Mouse (Mus musculus) lung, postnatal 0 days (tissue): ENCODE data around the gene AI854703. TPM values are rescaled to one million over a fixed set of nuclear protein-coding genes. Genes with fewer than 3 reads are reported as not detected.

Experiments
- ATAC-seq: fragments of 200-750 bp; cut with Nextera tagmentation; 2 replicates; pipeline ENCODE4 v1.8.0; 2017; ENCODE audit warnings: moderate library complexity
- DNase-seq: peaks from one replicate; pipeline ENCODE4 v3.0.0-alpha.2; 2016; ENCODE audit warnings: low spot score
- H3K27ac ChIP-seq: fragments of 300-500 bp; sonication (generic); 2 replicates; pipeline ENCODE4 v1.5.1; 2014; ENCODE audit warnings: antibody characterized with exemption, mild to moderate bottlenecking, low read length, mixed read lengths
- H3K27me3 ChIP-seq: fragments of 300-500 bp; sonication (generic); replicated peaks from 2 replicates; pipeline ENCODE4 v1.6.1; 2014; ENCODE audit warnings: low read length, mixed read lengths; ENCODE audit not compliant: insufficient read depth
- H3K36me3 ChIP-seq: fragments of 300-500 bp; sonication (generic); 2 replicates; pipeline ENCODE4 v1.6.1; 2014; ENCODE audit warnings: low read length, mixed read lengths; ENCODE audit not compliant: insufficient read depth
- H3K4me1 ChIP-seq: fragments of 300-500 bp; sonication (generic); 2 replicates; pipeline ENCODE4 v1.6.1; 2014; ENCODE audit warnings: antibody characterized with exemption, low read depth, low read length, mixed read lengths; ENCODE audit not compliant: insufficient read depth
- H3K4me2 ChIP-seq: fragments of 300-500 bp; sonication (generic); replicated peaks from 2 replicates; pipeline ENCODE4 v1.6.1; 2014; ENCODE audit warnings: low read depth, mild to moderate bottlenecking, low read length, moderate library complexity, mixed read lengths
- H3K4me3 ChIP-seq: fragments of 300-500 bp; sonication (generic); 2 replicates; pipeline ENCODE4 v1.5.1; 2014; ENCODE audit warnings: low read depth, low read length
- H3K9ac ChIP-seq: fragments of 300-500 bp; sonication (generic); replicated peaks from 2 replicates; pipeline ENCODE4 v1.6.1; 2014; ENCODE audit warnings: low read depth, mild to moderate bottlenecking
- H3K9me3 ChIP-seq: fragments of 300-500 bp; sonication (generic); 2 replicates; pipeline ENCODE4 v1.6.1; 2016; ENCODE audit warnings: low read length, mixed read lengths
- CTCF ChIP-seq: IDR thresholded peaks from 2 replicates; pipeline ENCODE4 v1.5.1; 2016; ENCODE audit warnings: antibody characterized with exemption, mild to moderate bottlenecking
- EP300 ChIP-seq: IDR thresholded peaks from 2 replicates; pipeline ENCODE4 v1.6.1; 2016; ENCODE audit warnings: antibody characterized with exemption, mild to moderate bottlenecking, control low read depth
- WGBS: fragments of 180-500 bp; shearing (Covaris S2); extraction: QIAGEN DNeasy Blood & Tissue Kit; methylation state at CpG from one replicate; pipeline ENCODE4 v1.1.7; 2014; 5-methylcytosine and 5-hydroxymethylcytosine counted together
- polyA plus RNA-seq: library from polyadenylated mRNA; unstranded; fragments of >200 nt; fragmentation: Nextera tagmentation; extraction: Ambion mirVana; gene quantifications from 2 replicates; pipeline ENCODE4 v1.2.1, GENCODE M21; 2015

Gene AI854703
- polyA plus RNA-seq, 1 experiment from 2014 or later, result 0.49 TPM

GRCm38 (mm10) chr6:48674291-48675058 lies 47.9 kb downstream of the AI854703 start:
- Histone ChIP-seq H3K4me2 (no peak overlapping the region), H3K27me3 (no peaks in the 10 kb centered on the region), H3K4me1 (no peaks in the 10 kb centered on the region), H3K36me3 (no peaks in the 10 kb centered on the region), H3K27ac (no peak overlapping the region), H3K9ac (no peak overlapping the region), H3K4me3 (no peak overlapping the region), H3K9me3 (no peaks in the 10 kb centered on the region)
- DNase-seq (no peak), ATAC-seq (no peak)
- TF ChIP-seq CTCF, result no peak
- TF ChIP-seq EP300, result no peak
- 93% methylated on average over 9 of the region's 9 CpGs for WGBS

- TF ChIP-seq EP300, result no peak
- no peak for TF ChIP-seq CTCF
- Histone ChIP-seq H3K4me3 (peak overlapping the region; percentile 31), H3K36me3 (no peaks in the 10 kb centered on the region), H3K9ac (no peak overlapping the region), H3K27me3 (no peaks in the 10 kb centered on the region), H3K4me1 (no peaks in the 10 kb centered on the region), H3K4me2 (peak overlapping the region; percentile 50), H3K9me3 (no peaks in the 10 kb centered on the region), H3K27ac (no peak overlapping the region; the same call in 1 of the 2 replicates)
- WGBS, result 43% methylated on average over 10 of the region's 10 CpGs
- ATAC-seq (0 out of 2 replicates have a peak, but pooled peaks have one; percentile 11), DNase-seq (no peak)
Observed at GRCm38 (mm10) chr6:48675400-48675930, 48.9 kb downstream of the AI854703 start.

GRCm38 (mm10) chr6:48675931-48676859 lies 49.6 kb downstream of the AI854703 start, which contains the start of gene Gimap9:
TSS of gene Gimap9 (plus strand) at chr6:48676129.
- TF ChIP-seq EP300 (no peak), CTCF (no peak)
- Histone ChIP-seq H3K4me3 (peak within 1 kb of the TSS; percentile 31), H3K4me1 (no peaks in the 10 kb centered on the region), H3K36me3 (no peaks in the 10 kb centered on the region), H3K27me3 (no peaks in the 10 kb centered on the region), H3K27ac (peak within 1 kb of the TSS; percentile 47), H3K9me3 (no peaks in the 10 kb centered on the region), H3K4me2 (peak within 1 kb of the TSS; percentile 50), H3K9ac (no peak within 1 kb of the TSS)
- DNase-seq, result peak; percentile 41
- peak; percentile 61 for ATAC-seq
- WGBS, result 26% methylated on average over 11 of the region's 13 CpGs

GRCm38 (mm10) chr6:48676860-48677415 lies 50.4 kb downstream of the AI854703 start:
- Histone ChIP-seq H3K4me3 (0 out of 2 replicates have a peak overlapping the region, but pooled peaks have one; percentile 31), H3K4me1 (no peaks in the 10 kb centered on the region)
- no peak for ATAC-seq

GRCm38 (mm10) chr6:48677492-48678345 lies 51.2 kb downstream of the AI854703 start:
- 90% methylated on average over 17 of the region's 17 CpGs for WGBS
- no peak overlapping the region for H3K9ac ChIP-seq
- ATAC-seq (no peak), DNase-seq (no peak)
- TF ChIP-seq EP300, result no peak
- TF ChIP-seq CTCF, result no peak
- H3K27ac ChIP-seq, result no peak overlapping the region
- H3K27me3 ChIP-seq, result no peaks in the 10 kb centered on the region
- H3K4me2 ChIP-seq, result no peak overlapping the region
- H3K4me1 ChIP-seq, result no peaks in the 10 kb centered on the region
- no peaks in the 10 kb centered on the region for H3K36me3 ChIP-seq
- H3K4me3 ChIP-seq, result no peak overlapping the region
- H3K9me3 ChIP-seq, result no peaks in the 10 kb centered on the region

More at GRCm38 (mm10) chr6:48676860-48677415, 50.4 kb downstream of the AI854703 start:
- no peaks in the 10 kb centered on the region for H3K36me3 ChIP-seq
- TF ChIP-seq CTCF (no peak), EP300 (no peak)
- WGBS, result 73% methylated on average over 5 of the region's 5 CpGs
- no peak for DNase-seq
- no peaks in the 10 kb centered on the region for H3K9me3 ChIP-seq
- peak overlapping the region; percentile 50 for H3K4me2 ChIP-seq
- no peaks in the 10 kb centered on the region for H3K27me3 ChIP-seq
- H3K27ac ChIP-seq, result no peak overlapping the region
- no peak overlapping the region for H3K9ac ChIP-seq
